Comparison of ENCODE assay signal across 17 mouse cellular contexts in genomic region chr5:21898875-21899274, GRCm38 (mm10). TPM values are rescaled to one million over a fixed set of nuclear protein-coding genes. Genes with fewer than 3 reads are reported as not detected.
DNase-seq lines count a peak whose midpoint lies in the region.
"Had no signal": no experiment of that assay in that cellular context is flagged by ENCODE, and none has a peak within 500 bp of the region (broad histone marks: within the 10 kb centered on the region; RNA-seq: fewer than 3 reads in every experiment).

No protein-coding gene starts in this region.

- peak; percentile 71 for DNase-seq in brain, adult 2 months (ENCODE audit: low read depth, low spot score)
- DNase-seq in cerebellum, adult 11-12 months = peak; percentile 68
- DNase-seq in cerebellum, adult 9-10 months = peak; percentile 70
- peak; percentile 63 to 75 for DNase-seq in cerebellum, postnatal 25 days
- DNase-seq in adrenal gland, postnatal 36 days = no peak
- no peak for DNase-seq in gastrocnemius, postnatal 10 days
- no peak for DNase-seq in urinary bladder, postnatal 36 days (ENCODE audit: low spot score in 2 of 2)
- DNase-seq: adrenal gland, postnatal 14 days; embryo, embryonic 11 days; heart, adult 18-20 months; kidney, adult 2 months had no signal

RNA-seq across cellular contexts. Expression of gene Slc26a5, which starts 33.5 kb away (rescaled TPM):
- total RNA-seq in adrenal gland, postnatal 36 days (2021) = not detected
- not detected for total RNA-seq in gastrocnemius, postnatal 10 days (2021)
- total RNA-seq: adrenal gland, adult 18-20 months; adrenal gland, postnatal 14 days; CH12.LX; common myeloid progenitor, adult 5-6 weeks; gastrocnemius, adult 8-10 months; gastrocnemius, postnatal 4 days; heart, adult 18-20 months; heart, postnatal 14 days had no signal

Comparison
In these comparisons a context has a peak if more than half of its experiments do, and no peak if none do; other contexts are left out.
1. DNase-seq: peak in brain, adult 2 months (single experiment), cerebellum, adult 11-12 months (single experiment), cerebellum, adult 9-10 months (single experiment) and cerebellum, postnatal 25 days (2 of 2); none in adrenal gland, postnatal 36 days (0 of 2), gastrocnemius, postnatal 10 days (single experiment) and urinary bladder, postnatal 36 days (0 of 2).